Mouse (Mus musculus): Measurements from ENCODE around the gene Brd1. TPM values are rescaled to one million over a fixed set of nuclear protein-coding genes. Genes with fewer than 3 reads are reported as not detected.
"Not testable (repeated sequence)": the region's sequence is repeated elsewhere in the genome, so short reads cannot be mapped to it uniquely, and the experiment has no call there.

Gene Brd1
- polyA plus RNA-seq, 1 experiment from 2014 or later, result 15.3 TPM

- Histone ChIP-seq H3K27ac (replicated peaks in 1 of 2; ENCODE audit: control insufficient read depth in 1 of 2, insufficient read depth in 1 of 2, low read depth in 2 of 2, low read length in 2 of 2) (no peak overlapping the region), H3K4me3 (ENCODE audit: control insufficient read depth in 1 of 2, insufficient read depth in 1 of 2, low read depth in 1 of 2, low read length in 2 of 2) (no peak overlapping the region), H3K4me2 (ENCODE audit: low read length) (no peak overlapping the region), H3K9ac (ENCODE audit: low read length) (no peak overlapping the region), H3K27me3 (ENCODE audit: control insufficient read depth, insufficient read depth, low read length) (no peaks in the 10 kb centered on the region), H3K36me3 (ENCODE audit: control insufficient read depth, insufficient read depth, low read length) (peaks cover 100% of the 10 kb centered on the region), H3K4me1 (ENCODE audit: control insufficient read depth in 2 of 2, insufficient read depth in 2 of 2, low read length in 2 of 2) (no peaks in the 10 kb centered on the region), H3K9me3 (ENCODE audit: control insufficient read depth, low read length) (no peaks in the 10 kb centered on the region)
- ATAC-seq (ENCODE audit: insufficient number of reproducible peaks, insufficient read depth, low FRiP score, low read depth), result no peak
- WGBS, result 94% methylated on average over 15 of the region's 15 CpGs
These were observed 21.5 kb downstream of the Brd1 start for GRCm38 (mm10) chr15:88712501-88712900.

- WGBS, result 90% methylated on average over 5 of the region's 5 CpGs
These were observed 24.2 kb downstream of the Brd1 start for GRCm38 (mm10) chr15:88709878-88710277.

GRCm38 (mm10) chr15:88708657-88709511 lies 25.1 kb downstream of the Brd1 start:
- Histone ChIP-seq H3K27me3 (ENCODE audit: control insufficient read depth, insufficient read depth, low read length) (no peaks in the 10 kb centered on the region), H3K36me3 (ENCODE audit: control insufficient read depth, insufficient read depth, low read length) (peaks cover 100% of the 10 kb centered on the region), H3K27ac (replicated peaks in 1 of 2; ENCODE audit: control insufficient read depth in 1 of 2, insufficient read depth in 1 of 2, low read depth in 2 of 2, low read length in 2 of 2) (no peak overlapping the region), H3K4me1 (ENCODE audit: control insufficient read depth in 2 of 2, insufficient read depth in 2 of 2, low read length in 2 of 2) (no peaks in the 10 kb centered on the region), H3K9me3 (ENCODE audit: control insufficient read depth, low read length) (no peaks in the 10 kb centered on the region), H3K9ac (ENCODE audit: low read length) (no peak overlapping the region), H3K4me3 (ENCODE audit: control insufficient read depth in 1 of 2, insufficient read depth in 1 of 2, low read depth in 1 of 2, low read length in 2 of 2) (no peak overlapping the region), H3K4me2 (ENCODE audit: low read length) (no peak overlapping the region)
- ATAC-seq (ENCODE audit: insufficient number of reproducible peaks, insufficient read depth, low FRiP score, low read depth), result no peak
- WGBS, result 81% methylated on average over 13 of the region's 13 CpGs

More at GRCm38 (mm10) chr15:88709878-88710277, 24.2 kb downstream of the Brd1 start:
- no peaks in the 10 kb centered on the region for H3K4me1 ChIP-seq (ENCODE audit: control insufficient read depth in 2 of 2, insufficient read depth in 2 of 2, low read length in 2 of 2)
- H3K4me3 ChIP-seq (ENCODE audit: control insufficient read depth in 1 of 2, insufficient read depth in 1 of 2, low read depth in 1 of 2, low read length in 2 of 2), result no peak overlapping the region
- no peak overlapping the region for H3K9ac ChIP-seq (ENCODE audit: low read length)
- no peak overlapping the region for H3K4me2 ChIP-seq (ENCODE audit: low read length)
- ATAC-seq (ENCODE audit: insufficient number of reproducible peaks, insufficient read depth, low FRiP score, low read depth), result no peak
- no peaks in the 10 kb centered on the region for H3K9me3 ChIP-seq (ENCODE audit: control insufficient read depth, low read length)
- H3K27me3 ChIP-seq (ENCODE audit: control insufficient read depth, insufficient read depth, low read length), result no peaks in the 10 kb centered on the region
- peaks cover 100% of the 10 kb centered on the region for H3K36me3 ChIP-seq (ENCODE audit: control insufficient read depth, insufficient read depth, low read length)
- H3K27ac ChIP-seq (replicated peaks in 1 of 2; ENCODE audit: control insufficient read depth in 1 of 2, insufficient read depth in 1 of 2, low read depth in 2 of 2, low read length in 2 of 2), result no peak overlapping the region

GRCm38 (mm10) chr15:88708204-88708603 lies 25.8 kb downstream of the Brd1 start:
- peaks cover 100% of the 10 kb centered on the region for H3K36me3 ChIP-seq (ENCODE audit: control insufficient read depth, insufficient read depth, low read length)
- no peak overlapping the region for H3K4me3 ChIP-seq (ENCODE audit: control insufficient read depth in 1 of 2, insufficient read depth in 1 of 2, low read depth in 1 of 2, low read length in 2 of 2)
- no peaks in the 10 kb centered on the region for H3K9me3 ChIP-seq (ENCODE audit: control insufficient read depth, low read length)
- WGBS, result 88% methylated on average over 5 of the region's 5 CpGs
- no peaks in the 10 kb centered on the region for H3K4me1 ChIP-seq (ENCODE audit: control insufficient read depth in 2 of 2, insufficient read depth in 2 of 2, low read length in 2 of 2)
- no peak for ATAC-seq (ENCODE audit: insufficient number of reproducible peaks, insufficient read depth, low FRiP score, low read depth)
- no peaks in the 10 kb centered on the region for H3K27me3 ChIP-seq (ENCODE audit: control insufficient read depth, insufficient read depth, low read length)
- H3K4me2 ChIP-seq (ENCODE audit: low read length), result no peak overlapping the region
- no peak overlapping the region for H3K27ac ChIP-seq (replicated peaks in 1 of 2; ENCODE audit: control insufficient read depth in 1 of 2, insufficient read depth in 1 of 2, low read depth in 2 of 2, low read length in 2 of 2)
- H3K9ac ChIP-seq (ENCODE audit: low read length), result no peak overlapping the region

- not testable (repeated sequence) for ATAC-seq (ENCODE audit: insufficient number of reproducible peaks, insufficient read depth, low FRiP score, low read depth); H3K27ac ChIP-seq (replicated peaks in 1 of 2; ENCODE audit: control insufficient read depth in 1 of 2, insufficient read depth in 1 of 2, low read depth in 2 of 2, low read length in 2 of 2); H3K4me2 ChIP-seq (ENCODE audit: low read length); H3K9me3 ChIP-seq (ENCODE audit: control insufficient read depth, low read length); H3K9ac ChIP-seq (ENCODE audit: low read length); H3K4me1 ChIP-seq (ENCODE audit: control insufficient read depth in 2 of 2, insufficient read depth in 2 of 2, low read length in 2 of 2); H3K27me3 ChIP-seq (ENCODE audit: control insufficient read depth, insufficient read depth, low read length); H3K4me3 ChIP-seq (ENCODE audit: control insufficient read depth in 1 of 2, insufficient read depth in 1 of 2, low read depth in 1 of 2, low read length in 2 of 2)
- 82% methylated on average over 13 of the region's 13 CpGs for WGBS
- H3K36me3 ChIP-seq (ENCODE audit: control insufficient read depth, insufficient read depth, low read length), result peaks cover 99% of the 10 kb centered on the region
These were observed 27.0 kb downstream of the Brd1 start for GRCm38 (mm10) chr15:88706987-88707386.

GRCm38 (mm10) chr15:88706320-88706719 lies 27.7 kb downstream of the Brd1 start:
- Histone ChIP-seq H3K36me3 (ENCODE audit: control insufficient read depth, insufficient read depth, low read length) (peaks cover 99% of the 10 kb centered on the region), H3K27ac (replicated peaks in 1 of 2; ENCODE audit: control insufficient read depth in 1 of 2, insufficient read depth in 1 of 2, low read depth in 2 of 2, low read length in 2 of 2) (no peak overlapping the region), H3K4me3 (ENCODE audit: control insufficient read depth in 1 of 2, insufficient read depth in 1 of 2, low read depth in 1 of 2, low read length in 2 of 2) (no peak overlapping the region), H3K4me1 (ENCODE audit: control insufficient read depth in 2 of 2, insufficient read depth in 2 of 2, low read length in 2 of 2) (no peaks in the 10 kb centered on the region), H3K9me3 (ENCODE audit: control insufficient read depth, low read length) (no peaks in the 10 kb centered on the region), H3K4me2 (ENCODE audit: low read length) (no peak overlapping the region), H3K27me3 (ENCODE audit: control insufficient read depth, insufficient read depth, low read length) (no peaks in the 10 kb centered on the region), H3K9ac (ENCODE audit: low read length) (no peak overlapping the region)
- no peak for ATAC-seq (ENCODE audit: insufficient number of reproducible peaks, insufficient read depth, low FRiP score, low read depth)
- WGBS, result 87% methylated on average over 6 of the region's 6 CpGs

GRCm38 (mm10) chr15:88704284-88704683 lies 29.7 kb downstream of the Brd1 start:
- no peak overlapping the region for H3K9ac ChIP-seq (ENCODE audit: low read length)
- H3K4me1 ChIP-seq (ENCODE audit: control insufficient read depth in 2 of 2, insufficient read depth in 2 of 2, low read length in 2 of 2), result no peaks in the 10 kb centered on the region
- no peaks in the 10 kb centered on the region for H3K27me3 ChIP-seq (ENCODE audit: control insufficient read depth, insufficient read depth, low read length)
- H3K27ac ChIP-seq (replicated peaks in 1 of 2; ENCODE audit: control insufficient read depth in 1 of 2, insufficient read depth in 1 of 2, low read depth in 2 of 2, low read length in 2 of 2), result no peak overlapping the region
- H3K36me3 ChIP-seq (ENCODE audit: control insufficient read depth, insufficient read depth, low read length), result peaks cover 99% of the 10 kb centered on the region
- 45% methylated on average over 1 of the region's 1 CpGs for WGBS
- no peaks in the 10 kb centered on the region for H3K9me3 ChIP-seq (ENCODE audit: control insufficient read depth, low read length)
- H3K4me3 ChIP-seq (ENCODE audit: control insufficient read depth in 1 of 2, insufficient read depth in 1 of 2, low read depth in 1 of 2, low read length in 2 of 2), result no peak overlapping the region
- ATAC-seq (ENCODE audit: insufficient number of reproducible peaks, insufficient read depth, low FRiP score, low read depth), result no peak
- H3K4me2 ChIP-seq (ENCODE audit: low read length), result no peak overlapping the region

- Histone ChIP-seq H3K36me3 (ENCODE audit: control insufficient read depth, insufficient read depth, low read length) (peaks cover 99% of the 10 kb centered on the region), H3K4me3 (ENCODE audit: control insufficient read depth in 1 of 2, insufficient read depth in 1 of 2, low read depth in 1 of 2, low read length in 2 of 2) (no peak overlapping the region)
These were observed 31.5 kb downstream of the Brd1 start for GRCm38 (mm10) chr15:88702501-88702900.

More at GRCm38 (mm10) chr15:88702501-88702900, 31.5 kb downstream of the Brd1 start:
- Histone ChIP-seq H3K27ac (replicated peaks in 1 of 2; ENCODE audit: control insufficient read depth in 1 of 2, insufficient read depth in 1 of 2, low read depth in 2 of 2, low read length in 2 of 2) (no peak overlapping the region), H3K9me3 (ENCODE audit: control insufficient read depth, low read length) (no peaks in the 10 kb centered on the region), H3K4me2 (ENCODE audit: low read length) (no peak overlapping the region), H3K9ac (ENCODE audit: low read length) (no peak overlapping the region), H3K4me1 (ENCODE audit: control insufficient read depth in 2 of 2, insufficient read depth in 2 of 2, low read length in 2 of 2) (no peaks in the 10 kb centered on the region), H3K27me3 (ENCODE audit: control insufficient read depth, insufficient read depth, low read length) (no peaks in the 10 kb centered on the region)
- 65% methylated on average over 3 of the region's 3 CpGs for WGBS
- ATAC-seq (ENCODE audit: insufficient number of reproducible peaks, insufficient read depth, low FRiP score, low read depth), result no peak
